ENCODE assay signal across 12 mouse cellular contexts in genomic region chr19:30890377-30890776, GRCm38 (mm10).
DNase-seq lines count a peak whose midpoint lies in the region; ATAC-seq and TF ChIP-seq lines count a peak whose summit lies in the region.
"Had no signal": no experiment of that assay in that cellular context is flagged by ENCODE, and none has a peak within 500 bp of the region (broad histone marks: within the 10 kb centered on the region; RNA-seq: fewer than 3 reads in every experiment).

No protein-coding gene starts in this region.

- intact Hi-C loops in heart, postnatal 36 days (cut with DNase I) = no loop called here
- intact Hi-C loops in gastrocnemius, postnatal 14 days (cut with DNase I; ENCODE audit: low total_unique reads) = no loop called here

- no peak overlapping the region for H3K4me2 ChIP-seq in forebrain, postnatal 0 days (ENCODE audit: low read depth)
- H3K4me2 ChIP-seq in forebrain, embryonic 16.5 days (ENCODE audit: low read length) = no peak overlapping the region
- H3K4me2 ChIP-seq in hindbrain, embryonic 12.5 days (replicated peaks) = no peak overlapping the region
- H3K4me2 ChIP-seq in neural tube, embryonic 11.5 days (ENCODE audit: low read depth) = no peak overlapping the region
- H3K4me2 ChIP-seq in kidney, embryonic 15.5 days = no peak overlapping the region
- H3K4me2 ChIP-seq: embryonic facial prominence, embryonic 12.5 days had no signal

- DNase-seq in forebrain, postnatal 0 days = peak; percentile 3
- DNase-seq in brain, embryonic 14.5 days (ENCODE audit: low read depth) = peak; percentile 36
- peak; percentile 52 for DNase-seq in neural tube, embryonic 11.5 days (ENCODE audit: low spot score)
- DNase-seq in heart, postnatal 36 days = no peak
- no peak for DNase-seq in gastrocnemius, postnatal 14 days
- DNase-seq: gastrocnemius, postnatal 36 days; liver; lung, postnatal 14 days had no signal

- 50% methylated on average over 2 of the region's 2 CpGs for WGBS in forebrain, postnatal 0 days
- 44% methylated on average over 2 of the region's 2 CpGs for WGBS in forebrain, embryonic 16.5 days
- WGBS in hindbrain, embryonic 12.5 days = 41% methylated on average over 2 of the region's 2 CpGs
- WGBS in neural tube, embryonic 11.5 days = 48% methylated on average over 2 of the region's 2 CpGs
- WGBS in kidney, embryonic 15.5 days = 79% methylated on average over 2 of the region's 2 CpGs

- no peak for TF ChIP-seq CTCF in forebrain, postnatal 0 days (IDR thresholded peaks at IDR 0.05; ENCODE audit: low read depth)
- no peak for TF ChIP-seq CTCF in brain, embryonic 14.5 days (IDR thresholded peaks at IDR 0.05; ENCODE audit: borderline replicate concordance, extremely low read depth, insufficient read depth, insufficient read length)

- H3K4me1 ChIP-seq in forebrain, postnatal 0 days (ENCODE audit: insufficient read depth) = no peaks in the 10 kb centered on the region
- no peaks in the 10 kb centered on the region for H3K4me1 ChIP-seq in forebrain, embryonic 16.5 days (replicated peaks; ENCODE audit: control insufficient read depth, insufficient read depth, low read length)
- peaks cover 5% of the 10 kb centered on the region for H3K4me1 ChIP-seq in hindbrain, embryonic 12.5 days
- 0 out of 2 replicates have a peak, but pooled peaks cover 3% of the 10 kb centered on the region for H3K4me1 ChIP-seq in neural tube, embryonic 11.5 days (ENCODE audit: control insufficient read depth, insufficient read depth, low read length)
- H3K4me1 ChIP-seq in kidney, embryonic 15.5 days = no peaks in the 10 kb centered on the region

- no peaks in the 10 kb centered on the region for H3K9me3 ChIP-seq in forebrain, postnatal 0 days (ENCODE audit: low read length)
- no peaks in the 10 kb centered on the region for H3K9me3 ChIP-seq in forebrain, embryonic 16.5 days (ENCODE audit: control insufficient read depth, low read length)
- no peaks in the 10 kb centered on the region for H3K9me3 ChIP-seq in hindbrain, embryonic 12.5 days (replicated peaks)
- H3K9me3 ChIP-seq in neural tube, embryonic 11.5 days (ENCODE audit: control insufficient read depth, low read length) = no peaks in the 10 kb centered on the region
- no peaks in the 10 kb centered on the region for H3K9me3 ChIP-seq in kidney, embryonic 15.5 days (replicated peaks)
- H3K9me3 ChIP-seq: embryonic facial prominence, embryonic 12.5 days had no signal

- H3K36me3 ChIP-seq in forebrain, postnatal 0 days (ENCODE audit: insufficient read depth) = no peaks in the 10 kb centered on the region
- H3K36me3 ChIP-seq in forebrain, embryonic 16.5 days (ENCODE audit: control insufficient read depth, insufficient read depth) = no peaks in the 10 kb centered on the region
- H3K36me3 ChIP-seq in hindbrain, embryonic 12.5 days = no peaks in the 10 kb centered on the region
- no peaks in the 10 kb centered on the region for H3K36me3 ChIP-seq in neural tube, embryonic 11.5 days (ENCODE audit: control insufficient read depth, insufficient read depth, low read length)
- H3K36me3 ChIP-seq in kidney, embryonic 15.5 days = no peaks in the 10 kb centered on the region
- H3K36me3 ChIP-seq: embryonic facial prominence, embryonic 12.5 days had no signal

- ATAC-seq in forebrain, postnatal 0 days = peak; percentile 62; the same call in 1 of the 2 replicates
- no peak for ATAC-seq in forebrain, embryonic 16.5 days
- ATAC-seq in hindbrain, embryonic 12.5 days (ENCODE audit: low FRiP score) = peak; percentile 78
- ATAC-seq in neural tube, embryonic 11.5 days (ENCODE audit: insufficient read depth, low FRiP score, low TSS enrichment) = peak; percentile 93
- ATAC-seq in kidney, embryonic 15.5 days (replicated peaks; ENCODE audit: low FRiP score) = no peak

- no peaks in the 10 kb centered on the region for H3K27me3 ChIP-seq in forebrain, postnatal 0 days (ENCODE audit: insufficient read depth, low read length)
- H3K27me3 ChIP-seq in forebrain, embryonic 16.5 days (replicated peaks; ENCODE audit: control insufficient read depth, insufficient read depth, low read length) = no peaks in the 10 kb centered on the region
- H3K27me3 ChIP-seq in hindbrain, embryonic 12.5 days = no peaks in the 10 kb centered on the region
- H3K27me3 ChIP-seq in neural tube, embryonic 11.5 days (ENCODE audit: control insufficient read depth, insufficient read depth, low read length) = no peaks in the 10 kb centered on the region
- no peaks in the 10 kb centered on the region for H3K27me3 ChIP-seq in kidney, embryonic 15.5 days
- H3K27me3 ChIP-seq: embryonic facial prominence, embryonic 12.5 days had no signal

- H3K27ac ChIP-seq in forebrain, postnatal 0 days (ENCODE audit: low read depth, low read length) = no peak overlapping the region
- H3K27ac ChIP-seq in forebrain, embryonic 16.5 days (ENCODE audit: low read length) = no peak overlapping the region
- H3K27ac ChIP-seq in hindbrain, embryonic 12.5 days = no peak overlapping the region
- 0 out of 2 replicates have a peak overlapping the region, but pooled peaks have one; percentile 34 for H3K27ac ChIP-seq in neural tube, embryonic 11.5 days (ENCODE audit: low read depth, low read length)
- no peak overlapping the region for H3K27ac ChIP-seq in kidney, embryonic 15.5 days
- H3K27ac ChIP-seq: embryonic facial prominence, embryonic 12.5 days had no signal

- no peak overlapping the region for H3K9ac ChIP-seq in forebrain, postnatal 0 days
- H3K9ac ChIP-seq in forebrain, embryonic 16.5 days (replicated peaks; ENCODE audit: low read depth, low read length) = no peak overlapping the region
- H3K9ac ChIP-seq in hindbrain, embryonic 12.5 days = no peak overlapping the region
- H3K9ac ChIP-seq in neural tube, embryonic 11.5 days (ENCODE audit: low read length) = no peak overlapping the region
- no peak overlapping the region for H3K9ac ChIP-seq in kidney, embryonic 15.5 days
- H3K9ac ChIP-seq: embryonic facial prominence, embryonic 12.5 days had no signal

- TF ChIP-seq POLR2A in brain, embryonic 14.5 days (IDR thresholded peaks at IDR 0.05; ENCODE audit: borderline replicate concordance, extremely low read depth, insufficient read depth, insufficient read length, poor library complexity, severe bottlenecking) = no peak

- H3K4me3 ChIP-seq in forebrain, postnatal 0 days (ENCODE audit: low read depth, low read length) = no peak overlapping the region
- no peak overlapping the region for H3K4me3 ChIP-seq in forebrain, embryonic 16.5 days (replicated peaks; ENCODE audit: low read length)
- no peak overlapping the region for H3K4me3 ChIP-seq in hindbrain, embryonic 12.5 days
- H3K4me3 ChIP-seq in neural tube, embryonic 11.5 days (ENCODE audit: low read depth, low read length) = no peak overlapping the region
- H3K4me3 ChIP-seq in kidney, embryonic 15.5 days (replicated peaks) = no peak overlapping the region
- H3K4me3 ChIP-seq: embryonic facial prominence, embryonic 12.5 days had no signal

Comparison
In these comparisons a context has a peak if more than half of its experiments do, and no peak if none do; other contexts are left out.
1. ATAC-seq: peak in forebrain, postnatal 0 days (single experiment), hindbrain, embryonic 12.5 days (single experiment) and neural tube, embryonic 11.5 days (single experiment); none in forebrain, embryonic 16.5 days (single experiment) and kidney, embryonic 15.5 days (single experiment).
2. DNase-seq: peak in forebrain, postnatal 0 days (single experiment), brain, embryonic 14.5 days (single experiment) and neural tube, embryonic 11.5 days (single experiment); none in heart, postnatal 36 days (0 of 2) and gastrocnemius, postnatal 14 days (single experiment).